Mouse (Mus musculus): Measurements from ENCODE around the gene Clip1. TPM values are rescaled to one million over a fixed set of nuclear protein-coding genes. Genes with fewer than 3 reads are reported as not detected.

Clip1 gene
- polyA plus RNA-seq, 1 experiment: 78.2 TPM

DNA sequence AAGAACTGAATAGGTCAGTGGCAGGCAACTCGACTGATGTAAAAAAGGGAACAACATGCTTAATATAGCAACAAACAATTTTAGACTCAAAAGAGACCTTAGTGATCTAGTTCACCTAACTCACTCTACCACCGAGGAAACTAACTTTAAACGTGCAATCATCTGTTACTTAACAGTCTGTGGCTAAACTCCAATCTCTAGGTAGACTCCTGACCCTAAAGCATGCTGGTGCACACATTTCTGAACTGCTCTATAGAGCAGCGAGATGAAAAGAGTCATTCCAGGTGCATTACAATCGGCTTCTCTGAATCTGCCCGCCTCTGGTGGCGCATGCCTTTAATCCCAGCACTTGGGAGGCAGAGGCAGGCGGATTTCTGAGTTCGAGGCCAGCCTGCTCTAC lies 8.7 kb downstream of the Clip1 start:
- TF ChIP-seq CTCF (IDR thresholded peaks at IDR 0.05; ENCODE audit: extremely low read depth, insufficient read depth, low read length) (no peak), POLR2A (IDR thresholded peaks at IDR 0.05; ENCODE audit: extremely low read depth, insufficient read depth, low read length) (no peak)
- Histone ChIP-seq H3K4me1 (ENCODE audit: control insufficient read depth, insufficient read depth, low read length) (peaks cover 6% of the 10 kb centered on the region), H3K4me3 (ENCODE audit: insufficient read depth, low read length) (no peak overlapping the region), H3K27ac (ENCODE audit: insufficient read depth, low read length) (no peak overlapping the region)

DNA sequence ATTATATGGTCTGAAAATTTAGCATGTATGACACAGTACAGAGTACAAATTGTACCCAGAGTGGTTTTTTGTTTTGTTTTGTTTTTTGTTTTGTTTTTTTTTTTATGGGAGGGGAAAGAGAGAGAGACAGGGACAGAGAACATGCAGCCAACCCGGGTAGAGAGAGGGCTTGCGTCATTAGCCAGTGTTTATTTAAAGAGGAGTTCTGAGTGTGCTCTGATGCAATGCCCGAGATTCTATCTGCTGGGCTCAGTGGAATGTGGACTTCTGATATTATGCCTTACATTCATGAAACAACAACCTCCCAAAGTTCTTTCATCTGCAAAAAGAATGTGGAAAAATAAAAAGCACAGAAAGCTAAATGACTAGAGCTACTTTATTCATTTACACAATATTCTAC lies 9.2 kb downstream of the Clip1 start:
- TF ChIP-seq POLR2A (IDR thresholded peaks at IDR 0.05; ENCODE audit: extremely low read depth, insufficient read depth, low read length): 0 out of 2 replicates have a peak, but pooled peaks have one; percentile 17
- no peak for TF ChIP-seq CTCF (IDR thresholded peaks at IDR 0.05; ENCODE audit: extremely low read depth, insufficient read depth, low read length)
- Histone ChIP-seq H3K27ac (ENCODE audit: insufficient read depth, low read length) (no peak overlapping the region), H3K4me3 (ENCODE audit: insufficient read depth, low read length) (no peak overlapping the region), H3K4me1 (ENCODE audit: control insufficient read depth, insufficient read depth, low read length) (peaks cover 4% of the 10 kb centered on the region)

DNA sequence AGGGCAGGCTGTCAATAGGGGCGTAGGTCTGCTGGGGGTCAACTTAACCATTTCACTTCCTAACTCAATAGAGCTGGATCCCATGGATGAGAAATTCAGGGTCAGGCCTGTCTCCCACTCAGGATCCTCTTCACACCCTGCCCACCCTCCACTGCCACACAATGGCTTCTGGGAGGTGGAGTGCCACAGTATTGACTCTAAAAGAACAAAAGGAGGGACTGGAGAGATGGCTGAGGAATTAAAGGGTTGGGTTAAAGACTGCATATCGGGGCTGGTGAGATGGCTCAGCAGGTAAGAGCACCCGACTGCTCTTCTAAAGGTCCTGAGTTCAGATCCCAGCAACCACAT lies 13.0 kb downstream of the Clip1 start:
- TF ChIP-seq CTCF (IDR thresholded peaks at IDR 0.05; ENCODE audit: extremely low read depth, insufficient read depth, low read length) (no peak), POLR2A (IDR thresholded peaks at IDR 0.05; ENCODE audit: extremely low read depth, insufficient read depth, low read length) (no peak)
- Histone ChIP-seq H3K4me1 (ENCODE audit: control insufficient read depth, insufficient read depth, low read length) (peaks cover 11% of the 10 kb centered on the region), H3K27ac (ENCODE audit: insufficient read depth, low read length) (no peak overlapping the region), H3K4me3 (ENCODE audit: insufficient read depth, low read length) (no peak overlapping the region)

DNA sequence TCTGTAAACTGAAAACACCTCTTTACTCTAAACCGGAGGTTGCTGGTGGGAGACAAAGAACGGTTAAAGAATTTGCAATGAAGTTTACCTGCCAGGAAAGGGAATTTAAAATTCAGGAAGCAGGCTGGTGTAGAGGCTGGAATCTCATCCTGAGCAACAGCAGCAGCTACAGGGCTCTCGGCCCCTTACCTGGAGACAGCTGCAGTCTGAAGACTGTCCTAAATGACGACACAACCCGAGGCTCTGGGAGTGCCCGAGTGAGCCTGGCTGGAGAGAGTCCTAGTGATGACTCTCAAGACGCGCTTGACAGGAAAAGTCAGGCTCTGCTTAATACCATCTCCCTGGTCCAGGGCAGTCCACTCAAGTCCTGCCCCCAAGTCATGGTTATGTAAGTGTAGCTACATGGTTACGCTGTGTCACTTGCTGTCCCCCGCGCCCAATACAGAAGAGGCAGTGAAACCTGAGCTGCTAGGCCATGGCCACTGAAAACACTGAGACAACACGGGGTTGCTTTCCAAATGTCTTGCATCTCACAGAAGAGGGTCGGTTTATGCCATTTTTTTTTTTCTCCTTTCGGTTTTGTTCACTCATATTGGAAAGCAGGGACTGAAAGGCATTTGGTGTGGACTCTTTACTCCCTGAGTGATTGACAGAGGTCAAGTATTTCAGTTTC lies 13.5 kb downstream of the Clip1 start:
- no peak for TF ChIP-seq POLR2A (IDR thresholded peaks at IDR 0.05; ENCODE audit: extremely low read depth, insufficient read depth, low read length)
- no peak for TF ChIP-seq CTCF (IDR thresholded peaks at IDR 0.05; ENCODE audit: extremely low read depth, insufficient read depth, low read length)
- peak overlapping the region; percentile 19; the same call in 1 of the 2 replicates for H3K27ac ChIP-seq (ENCODE audit: insufficient read depth, low read length)
- H3K4me1 ChIP-seq (ENCODE audit: control insufficient read depth, insufficient read depth, low read length): peaks cover 11% of the 10 kb centered on the region
- H3K4me3 ChIP-seq (ENCODE audit: insufficient read depth, low read length): no peak overlapping the region

DNA sequence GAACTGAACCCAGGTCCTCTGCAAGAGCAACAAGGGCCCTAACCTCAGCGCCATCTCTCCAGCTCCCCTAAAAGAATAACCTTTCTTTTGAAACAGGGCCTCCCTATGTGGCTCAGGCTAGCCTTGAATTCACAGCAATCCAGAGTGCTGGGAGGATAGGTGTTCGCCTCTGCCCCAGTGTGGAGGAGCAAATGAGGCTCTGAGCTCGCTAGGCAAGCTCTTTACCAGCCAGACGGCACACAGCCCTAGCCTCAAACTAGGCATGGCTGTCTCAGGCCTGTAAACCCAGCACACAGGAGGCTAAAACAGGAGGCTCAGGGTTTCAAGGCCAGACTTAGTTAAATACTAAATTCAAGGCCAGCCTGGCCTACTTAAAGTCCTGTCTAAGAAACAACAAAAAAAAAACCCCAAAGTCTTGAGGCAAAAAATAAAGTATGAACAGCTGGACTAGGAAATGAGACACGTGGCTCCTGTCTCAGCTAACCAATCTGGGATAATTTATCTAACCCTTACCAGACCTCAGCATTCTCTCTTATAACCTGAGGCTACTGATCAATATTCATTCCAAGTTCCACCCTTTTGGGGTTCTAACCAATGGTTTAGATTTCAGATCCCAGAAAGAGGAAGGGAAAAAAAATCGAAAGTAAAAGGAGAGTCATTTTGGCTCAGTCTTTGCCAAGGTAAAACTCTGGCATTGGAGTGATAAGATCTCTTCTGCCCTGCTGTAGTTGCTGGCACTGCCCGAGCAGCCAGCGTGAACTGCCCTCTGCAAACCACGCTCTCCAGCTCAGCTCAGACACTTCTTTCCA lies 14.2 kb downstream of the Clip1 start:
- peak overlapping the region; percentile 19; the same call in 1 of the 2 replicates for H3K27ac ChIP-seq (ENCODE audit: insufficient read depth, low read length)
- peaks cover 11% of the 10 kb centered on the region for H3K4me1 ChIP-seq (ENCODE audit: control insufficient read depth, insufficient read depth, low read length)
- no peak overlapping the region for H3K4me3 ChIP-seq (ENCODE audit: insufficient read depth, low read length)
- TF ChIP-seq CTCF (IDR thresholded peaks at IDR 0.05; ENCODE audit: extremely low read depth, insufficient read depth, low read length) (no peak), POLR2A (IDR thresholded peaks at IDR 0.05; ENCODE audit: extremely low read depth, insufficient read depth, low read length) (no peak)

DNA sequence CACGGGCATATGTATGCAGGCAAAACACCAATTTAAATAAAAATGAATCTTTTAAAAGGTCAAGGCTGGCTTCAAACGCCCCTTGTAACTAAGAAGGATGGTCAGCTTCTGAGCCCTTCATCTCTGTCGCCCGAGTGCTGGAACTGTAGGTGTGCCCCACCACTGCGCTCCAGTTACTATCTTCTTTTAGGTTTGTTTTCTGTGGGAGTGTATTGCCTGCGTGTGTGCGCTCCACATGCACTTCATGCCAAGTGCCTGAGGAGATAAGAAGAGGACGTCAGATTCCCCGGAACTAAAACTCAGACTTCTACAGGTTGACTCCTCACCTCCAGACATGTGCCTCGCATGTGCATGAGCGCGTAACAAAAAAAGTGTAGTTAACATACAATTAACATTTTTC lies 16.5 kb downstream of the Clip1 start:
- no peak overlapping the region for H3K27ac ChIP-seq (ENCODE audit: insufficient read depth, low read length)
- TF ChIP-seq POLR2A (IDR thresholded peaks at IDR 0.05; ENCODE audit: extremely low read depth, insufficient read depth, low read length) (no peak), CTCF (IDR thresholded peaks at IDR 0.05; ENCODE audit: extremely low read depth, insufficient read depth, low read length) (no peak)
- H3K4me3 ChIP-seq (ENCODE audit: insufficient read depth, low read length): no peak overlapping the region
- peaks cover 9% of the 10 kb centered on the region for H3K4me1 ChIP-seq (ENCODE audit: control insufficient read depth, insufficient read depth, low read length)

DNA sequence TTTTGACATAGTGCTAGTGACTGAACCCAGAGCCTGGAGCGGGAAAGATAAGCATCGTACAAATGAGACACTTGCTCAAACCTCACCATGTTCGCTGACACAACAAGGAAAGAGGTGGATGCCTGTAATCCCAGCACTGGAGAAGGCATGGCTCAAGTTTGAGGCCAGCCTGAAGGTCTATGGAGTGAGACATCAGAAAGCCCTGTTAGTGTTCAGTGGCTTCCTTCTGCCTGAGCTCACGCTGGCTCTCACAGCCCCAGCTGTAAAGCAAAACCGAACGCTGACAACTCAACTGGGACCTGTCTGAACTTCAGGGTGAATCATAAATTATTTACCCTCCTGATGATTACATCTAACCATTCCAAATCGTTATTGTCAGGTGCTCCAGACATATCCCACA lies 18.5 kb downstream of the Clip1 start:
- no peak overlapping the region for H3K27ac ChIP-seq (ENCODE audit: insufficient read depth, low read length)
- no peak for TF ChIP-seq POLR2A (IDR thresholded peaks at IDR 0.05; ENCODE audit: extremely low read depth, insufficient read depth, low read length)
- no peak for TF ChIP-seq CTCF (IDR thresholded peaks at IDR 0.05; ENCODE audit: extremely low read depth, insufficient read depth, low read length)
- peaks cover 19% of the 10 kb centered on the region for H3K4me1 ChIP-seq (ENCODE audit: control insufficient read depth, insufficient read depth, low read length)
- no peak overlapping the region for H3K4me3 ChIP-seq (ENCODE audit: insufficient read depth, low read length)

DNA sequence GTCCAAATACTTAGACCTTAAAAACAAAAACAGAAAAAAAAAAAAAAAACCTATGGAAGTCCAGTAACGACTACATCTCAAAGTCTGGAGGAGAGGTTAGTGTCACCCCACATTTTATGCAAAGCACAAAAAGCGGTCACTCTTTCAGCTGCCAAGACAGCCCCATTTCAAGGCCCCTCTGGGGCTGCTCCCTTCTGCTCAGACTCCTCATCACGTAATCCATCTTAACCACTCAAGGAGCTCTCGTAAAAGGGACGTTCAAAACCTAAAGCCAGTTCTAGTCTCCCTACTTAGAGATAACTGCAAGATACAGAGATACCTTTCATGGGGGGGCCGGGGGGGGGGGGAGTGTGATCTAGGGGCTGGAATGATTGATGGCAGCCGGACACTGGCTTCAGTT lies 20.1 kb downstream of the Clip1 start:
- TF ChIP-seq POLR2A (IDR thresholded peaks at IDR 0.05; ENCODE audit: extremely low read depth, insufficient read depth, low read length) (no peak), CTCF (IDR thresholded peaks at IDR 0.05; ENCODE audit: extremely low read depth, insufficient read depth, low read length) (no peak)
- Histone ChIP-seq H3K4me3 (ENCODE audit: insufficient read depth, low read length) (no peak overlapping the region), H3K27ac (ENCODE audit: insufficient read depth, low read length) (no peak overlapping the region), H3K4me1 (ENCODE audit: control insufficient read depth, insufficient read depth, low read length) (peaks cover 18% of the 10 kb centered on the region)

DNA sequence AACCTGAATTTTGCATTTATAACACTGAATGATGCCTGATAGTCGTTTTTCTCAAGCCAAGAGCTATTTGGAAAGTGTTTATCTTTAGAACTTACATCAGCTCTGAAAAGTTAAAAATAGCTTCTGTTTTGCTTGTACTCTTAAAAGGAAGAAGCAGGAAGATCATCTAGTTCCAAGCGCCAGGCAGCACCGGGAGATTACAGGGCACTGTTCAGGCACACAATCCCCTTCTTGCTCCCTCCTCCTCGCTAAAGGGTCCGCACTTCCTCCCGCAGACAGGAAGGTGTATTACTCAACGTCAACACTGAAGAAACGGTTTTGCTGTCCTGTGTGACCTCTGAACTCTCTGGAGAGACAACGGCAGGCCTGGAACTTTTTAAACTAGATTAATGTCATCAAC lies 22.4 kb downstream of the Clip1 start:
- Histone ChIP-seq H3K27ac (ENCODE audit: insufficient read depth, low read length) (peak overlapping the region; percentile 91), H3K4me3 (ENCODE audit: insufficient read depth, low read length) (no peak overlapping the region), H3K4me1 (ENCODE audit: control insufficient read depth, insufficient read depth, low read length) (peaks cover 12% of the 10 kb centered on the region)
- peak; percentile 45; the same call in 1 of the 2 replicates for TF ChIP-seq POLR2A (IDR thresholded peaks at IDR 0.05; ENCODE audit: extremely low read depth, insufficient read depth, low read length)
- TF ChIP-seq CTCF (IDR thresholded peaks at IDR 0.05; ENCODE audit: extremely low read depth, insufficient read depth, low read length): no peak

DNA sequence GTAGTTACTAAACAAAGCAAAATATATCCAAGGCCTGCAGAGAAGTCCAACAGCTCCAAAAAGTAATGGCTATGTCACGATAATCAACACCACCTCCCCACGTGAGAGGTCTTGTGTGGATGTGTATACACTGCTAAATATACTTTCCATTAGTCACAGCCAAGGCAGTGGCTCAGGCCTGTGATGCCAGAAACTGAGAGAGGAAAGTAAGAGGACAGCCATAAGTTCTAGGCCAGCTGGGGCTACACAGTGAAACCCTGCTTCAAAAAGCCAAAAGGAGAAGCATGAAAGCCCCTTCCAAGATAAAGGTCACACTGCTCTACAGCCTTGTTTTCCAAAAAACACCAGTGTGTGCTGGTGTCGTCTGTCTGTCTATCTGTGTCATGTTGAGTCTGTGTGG lies 22.8 kb downstream of the Clip1 start:
- Histone ChIP-seq H3K4me3 (ENCODE audit: insufficient read depth, low read length) (no peak overlapping the region), H3K27ac (ENCODE audit: insufficient read depth, low read length) (peak overlapping the region; percentile 91), H3K4me1 (ENCODE audit: control insufficient read depth, insufficient read depth, low read length) (peaks cover 12% of the 10 kb centered on the region)
- no peak for TF ChIP-seq POLR2A (IDR thresholded peaks at IDR 0.05; ENCODE audit: extremely low read depth, insufficient read depth, low read length)
- TF ChIP-seq CTCF (IDR thresholded peaks at IDR 0.05; ENCODE audit: extremely low read depth, insufficient read depth, low read length): no peak
